Mouse (Mus musculus) layer of hippocampus, adult 18-20 months (tissue): ENCODE results near the gene Nufip2. TPM values are rescaled to one million over a fixed set of nuclear protein-coding genes. Genes with fewer than 3 reads are reported as not detected.
"Not testable (repeated sequence)": the region's sequence is repeated elsewhere in the genome, so short reads cannot be mapped to it uniquely, and the experiment has no call there.

ENCODE experiments used
- DNase-seq, 2 experiments: peaks; one replicate each; pipeline ENCODE4 v3.0.0; 2022; ENCODE audit warnings: low spot score in 2 of 2
- long read RNA-seq: library from polyadenylated mRNA; stranded (forward); transcript quantifications from one replicate; pipeline ENCODE4 v2.0.0, GENCODE M21; 2021
- total RNA-seq, 2 experiments: library from RNA; stranded (reverse); gene quantifications; 2 replicates each; pipeline ENCODE4 v1.2.3; 2021

Gene Nufip2
- total RNA-seq = 10 to 100 TPM; 75.3 to 76.1 TPM
- long read RNA-seq, full-length matches to known transcripts = 1 of 16 reads
- long read RNA-seq, partial matches to known transcripts = 1 of 16 reads
- long read RNA-seq, other reads (novel, unspliced or antisense) = 14 of 16 reads

GRCm38 (mm10) chr11:77685383-77686265, at the start of gene Nufip2:
Gene Nufip2, plus strand, starts transcription at chr11:77686155.
- peak; percentile 99 to 100 for DNase-seq

GRCm38 (mm10) chr11:77641390-77641789, 44.6 kb upstream of the Nufip2 start:
- no peak for DNase-seq

GRCm38 (mm10) chr11:77645481-77645880, 40.5 kb upstream of the Nufip2 start:
- peak in 1 of 2 experiments; percentile 17 for DNase-seq

- no peak for DNase-seq
Measured at GRCm38 (mm10) chr11:77648878-77649277, 37.1 kb upstream of the Nufip2 start.

GRCm38 (mm10) chr11:77652484-77652883, 33.5 kb upstream of the Nufip2 start:
- DNase-seq = no peak

GRCm38 (mm10) chr11:77653406-77654190, 32.4 kb upstream of the Nufip2 start:
- DNase-seq = not testable (repeated sequence)

GRCm38 (mm10) chr11:77659986-77660385, 26.0 kb upstream of the Nufip2 start:
- DNase-seq = no peak

- DNase-seq = no peak
Measured at GRCm38 (mm10) chr11:77663639-77664038, 22.3 kb upstream of the Nufip2 start.

- DNase-seq = no peak
Measured at GRCm38 (mm10) chr11:77664046-77664445, 21.9 kb upstream of the Nufip2 start.

GRCm38 (mm10) chr11:77665384-77665783, 20.6 kb upstream of the Nufip2 start:
- not testable (repeated sequence) for DNase-seq

- not testable (repeated sequence) for DNase-seq
Measured at GRCm38 (mm10) chr11:77666766-77667165, 19.2 kb upstream of the Nufip2 start.

GRCm38 (mm10) chr11:77672746-77673145, 13.2 kb upstream of the Nufip2 start:
- DNase-seq = no peak

GRCm38 (mm10) chr11:77673428-77673991, 12.4 kb upstream of the Nufip2 start:
- DNase-seq = no peak

GRCm38 (mm10) chr11:77680018-77680417, 5.9 kb upstream of the Nufip2 start:
- no peak for DNase-seq

- no peak for DNase-seq
Measured at GRCm38 (mm10) chr11:77684896-77685295, 1.1 kb upstream of the Nufip2 start.

GRCm38 (mm10) chr11:77686346-77686840, 438 bp downstream of the Nufip2 start:
- DNase-seq = no peak

GRCm38 (mm10) chr11:77686841-77687540, 1.0 kb downstream of the Nufip2 start:
- peak; percentile 25 to 64 for DNase-seq

- DNase-seq = peak in 1 of 2 experiments; percentile 23
Measured at GRCm38 (mm10) chr11:77687541-77688131, 1.7 kb downstream of the Nufip2 start.

- no peak for DNase-seq
Measured at GRCm38 (mm10) chr11:77693026-77693425, 7.1 kb downstream of the Nufip2 start.

- DNase-seq = no peak
Measured at GRCm38 (mm10) chr11:77697232-77697631, 11.3 kb downstream of the Nufip2 start.
